Mouse (Mus musculus): ENCODE data around the gene Hnrnpk. TPM values are rescaled to one million over a fixed set of nuclear protein-coding genes. Genes with fewer than 3 reads are reported as not detected.
A peak's percentile ranks its signal among the peaks of the same experiment; 100 is the strongest.

Gene Hnrnpk
- total and polyA plus RNA-seq, 3 experiments, result 108 to 416 (median 388) TPM

GRCm38 (mm10) chr13:58359304-58359653, 43.9 kb downstream of the Hnrnpk start:
- no peak overlapping the region for H3K27ac ChIP-seq
- no peaks in the 10 kb centered on the region for H3K27me3 ChIP-seq (ENCODE audit: control insufficient read depth, insufficient read depth, low read length)
- no peaks in the 10 kb centered on the region for H3K4me1 ChIP-seq (ENCODE audit: control insufficient read depth, insufficient read depth, low read length)
- no peaks in the 10 kb centered on the region for H3K36me3 ChIP-seq (ENCODE audit: control insufficient read depth, insufficient read depth, low read length)
- peak overlapping the region; percentile 45 for H3K4me3 ChIP-seq
- no peak overlapping the region; the same call in 1 of the 2 replicates for H3K9ac ChIP-seq (ENCODE audit: low read depth, low read length)
- 16% methylated on average over 7 of the region's 7 CpGs for WGBS
- H3K79me2 ChIP-seq (replicated peaks; ENCODE audit: control insufficient read depth, insufficient read depth, low read length), result no peaks in the 10 kb centered on the region
- no peak for DNase-seq
- intact Hi-C loops (cut with DNase I), result loop anchor here (5.0 kb wide), 2 partner anchors 43 to 87 kb away; partner anchors contain the start of genes Hnrnpk and Rmi1
- TF ChIP-seq POLR2A (IDR thresholded peaks at IDR 0.05; ENCODE audit: insufficient read depth, low read depth, low read length) (0 out of 2 replicates have a peak, but pooled peaks have one; percentile 48), CTCF (IDR thresholded peaks at IDR 0.05) (no peak)

- no peaks in the 10 kb centered on the region for H3K79me2 ChIP-seq (replicated peaks; ENCODE audit: control insufficient read depth, insufficient read depth, low read length)
- peak; percentile 85 to 88 for DNase-seq
- TF ChIP-seq EP300 (IDR thresholded peaks at IDR 0.05; ENCODE audit: insufficient read depth, low read depth, low read length) (no peak), CTCF (IDR thresholded peaks at IDR 0.05) (no peak), POLR2A (IDR thresholded peaks at IDR 0.05; ENCODE audit: insufficient read depth, low read depth, low read length) (no peak)
- 1% methylated on average over 78 of the region's 85 CpGs for WGBS
- no peaks in the 10 kb centered on the region for H3K4me1 ChIP-seq (ENCODE audit: control insufficient read depth, insufficient read depth, low read length)
- H3K9ac ChIP-seq (ENCODE audit: low read depth, low read length), result peak within 1 kb of the TSS; percentile 65
- H3K27ac ChIP-seq, result no peak within 1 kb of the TSS
- H3K27me3 ChIP-seq (ENCODE audit: control insufficient read depth, insufficient read depth, low read length), result no peaks in the 10 kb centered on the region
- no peaks in the 10 kb centered on the region for H3K36me3 ChIP-seq (ENCODE audit: control insufficient read depth, insufficient read depth, low read length)
- intact Hi-C loops (cut with DNase I), result loop anchor here (5.0 kb wide), 2 partner anchors 44 to 86 kb away; partner anchors contain the start of genes Hnrnpk and Rmi1
- H3K4me3 ChIP-seq, result peak within 1 kb of the TSS; percentile 45
These were observed 44.4 kb downstream of the Hnrnpk start, which contains the start of gene Kif27 for GRCm38 (mm10) chr13:58358629-58359303. TSS of gene Kif27 (minus strand) at chr13:58359122.

- no peaks in the 10 kb centered on the region for H3K4me1 ChIP-seq (ENCODE audit: control insufficient read depth, insufficient read depth, low read length)
- no peak overlapping the region for H3K27ac ChIP-seq
- DNase-seq, result no peak
- no peaks in the 10 kb centered on the region for H3K79me2 ChIP-seq (replicated peaks; ENCODE audit: control insufficient read depth, insufficient read depth, low read length)
- H3K36me3 ChIP-seq (ENCODE audit: control insufficient read depth, insufficient read depth, low read length), result no peaks in the 10 kb centered on the region
- TF ChIP-seq EP300 (IDR thresholded peaks at IDR 0.05; ENCODE audit: insufficient read depth, low read depth, low read length) (no peak), POLR2A (IDR thresholded peaks at IDR 0.05; ENCODE audit: insufficient read depth, low read depth, low read length) (no peak), CTCF (IDR thresholded peaks at IDR 0.05) (no peak)
- no peak overlapping the region for H3K9ac ChIP-seq (ENCODE audit: low read depth, low read length)
- no peaks in the 10 kb centered on the region for H3K27me3 ChIP-seq (ENCODE audit: control insufficient read depth, insufficient read depth, low read length)
- intact Hi-C loops (cut with DNase I), result no loop called here
- no peak overlapping the region for H3K4me3 ChIP-seq
These were observed 50.1 kb downstream of the Hnrnpk start for GRCm38 (mm10) chr13:58352996-58353395.

- Histone ChIP-seq H3K79me2 (replicated peaks; ENCODE audit: control insufficient read depth, insufficient read depth, low read length) (no peaks in the 10 kb centered on the region), H3K4me1 (ENCODE audit: control insufficient read depth, insufficient read depth, low read length) (no peaks in the 10 kb centered on the region), H3K27me3 (ENCODE audit: control insufficient read depth, insufficient read depth, low read length) (no peaks in the 10 kb centered on the region), H3K27ac (no peak overlapping the region), H3K36me3 (ENCODE audit: control insufficient read depth, insufficient read depth, low read length) (no peaks in the 10 kb centered on the region), H3K9ac (ENCODE audit: low read depth, low read length) (no peak overlapping the region), H3K4me3 (no peak overlapping the region)
- intact Hi-C loops (cut with DNase I), result no loop called here
- WGBS, result 36% methylated on average over 4 of the region's 4 CpGs
- DNase-seq, result no peak
- TF ChIP-seq POLR2A (IDR thresholded peaks at IDR 0.05; ENCODE audit: insufficient read depth, low read depth, low read length) (no peak), CTCF (IDR thresholded peaks at IDR 0.05) (no peak), EP300 (IDR thresholded peaks at IDR 0.05; ENCODE audit: insufficient read depth, low read depth, low read length) (no peak)
These were observed 52.5 kb downstream of the Hnrnpk start for GRCm38 (mm10) chr13:58350606-58351005.

- intact Hi-C loops (cut with DNase I), result no loop called here
- no peaks in the 10 kb centered on the region for H3K79me2 ChIP-seq (replicated peaks; ENCODE audit: control insufficient read depth, insufficient read depth, low read length)
- H3K27ac ChIP-seq, result no peak overlapping the region
- no peak for DNase-seq
- H3K4me3 ChIP-seq, result no peak overlapping the region
- no peaks in the 10 kb centered on the region for H3K4me1 ChIP-seq (ENCODE audit: control insufficient read depth, insufficient read depth, low read length)
- no peak overlapping the region for H3K9ac ChIP-seq (ENCODE audit: low read depth, low read length)
- 84% methylated on average over 9 of the region's 9 CpGs for WGBS
- TF ChIP-seq CTCF (IDR thresholded peaks at IDR 0.05) (no peak), POLR2A (IDR thresholded peaks at IDR 0.05; ENCODE audit: insufficient read depth, low read depth, low read length) (no peak), EP300 (IDR thresholded peaks at IDR 0.05; ENCODE audit: insufficient read depth, low read depth, low read length) (no peak)
- H3K27me3 ChIP-seq (ENCODE audit: control insufficient read depth, insufficient read depth, low read length), result no peaks in the 10 kb centered on the region
- H3K36me3 ChIP-seq (ENCODE audit: control insufficient read depth, insufficient read depth, low read length), result no peaks in the 10 kb centered on the region
These were observed 58.6 kb downstream of the Hnrnpk start for GRCm38 (mm10) chr13:58344505-58344904.

Small RNAs within 50 kb of the gene (microRNA-seq; reads per million reads assigned to microRNA genes)
- gene Mir7-1, result 25.1 to 31.4 reads per million in 2 experiments

Other genes starting within 250 kb of the Hnrnpk start
- gene Idnk, start 245.7 kb downstream of the Hnrnpk start, total RNA-seq (2021), result 10 to 100 TPM; 22.3 to 24.0 TPM
- 13.9 and 14.8 TPM in 2 replicates for gene Idnk, start 245.7 kb downstream of the Hnrnpk start, polyA plus RNA-seq (2012; rRNA removed)
- gene Ubqln1, start 187.7 kb downstream of the Hnrnpk start, total RNA-seq (2021), result 10 to 100 TPM; 48.8 to 49.2 TPM
- 49.4 and 67.0 TPM in 2 replicates for gene Ubqln1, start 187.7 kb downstream of the Hnrnpk start, polyA plus RNA-seq (2012; rRNA removed)
- gene Gkap1, start 127.6 kb downstream of the Hnrnpk start, total RNA-seq (2021), result 10 to 100 TPM; 21.8 to 28.3 TPM
- 4.7 and 7.1 TPM in 2 replicates for gene Gkap1, start 127.6 kb downstream of the Hnrnpk start, polyA plus RNA-seq (2012; rRNA removed)
- gene Kif27, start 44.2 kb downstream of the Hnrnpk start, total RNA-seq (2021), result under 1 TPM; 0.05 to 0.10 TPM
- 0.09 and 0.10 TPM in 2 replicates for gene Kif27, start 44.2 kb downstream of the Hnrnpk start, polyA plus RNA-seq (2012; rRNA removed)
- 10 to 100 TPM; 15.2 to 17.5 TPM for gene 2210016F16Rik, start 18.1 kb downstream of the Hnrnpk start, total RNA-seq (2021)
- 10.4 and 11.2 TPM in 2 replicates for gene 2210016F16Rik, start 18.1 kb downstream of the Hnrnpk start, polyA plus RNA-seq (2012; rRNA removed)
- gene Rmi1, start 1.1 kb downstream of the Hnrnpk start, total RNA-seq (2021), result 1 to 10 TPM; 9.0 to 9.2 TPM
- 5.2 and 8.7 TPM in 2 replicates for gene Rmi1, start 1.1 kb downstream of the Hnrnpk start, polyA plus RNA-seq (2012; rRNA removed)
- gene Slc28a3, start 207.5 kb upstream of the Hnrnpk start, total RNA-seq (2021), result not detected
- gene Slc28a3, start 207.5 kb upstream of the Hnrnpk start, polyA plus RNA-seq (2012; rRNA removed), result 0.12 TPM in 1 of 2 replicates, not detected in the other